Mouse (Mus musculus) bone marrow, adult 2 months (tissue): ENCODE data around the gene Nprl3.
A peak's percentile ranks its signal among the peaks of the same experiment; 100 is the strongest.
"Not testable (repeated sequence)": the region's sequence is repeated elsewhere in the genome, so short reads cannot be mapped to it uniquely, and the experiment has no call there.

ENCODE experiments used
- CTCF ChIP-seq: fragments of 200-500 bp; IDR thresholded peaks from 2 replicates; pipeline ENCODE4 v1.5.1; 2011; ENCODE audit warnings: low read length, control low read depth; ENCODE audit not compliant: control insufficient read depth, insufficient read depth
- POLR2A ChIP-seq: fragments of 200-500 bp; IDR thresholded peaks from 2 replicates; pipeline ENCODE4 v1.6.1; 2011; ENCODE audit warnings: low read depth, mild to moderate bottlenecking, control low read depth, low read length, borderline replicate concordance; ENCODE audit not compliant: control insufficient read depth

DNA sequence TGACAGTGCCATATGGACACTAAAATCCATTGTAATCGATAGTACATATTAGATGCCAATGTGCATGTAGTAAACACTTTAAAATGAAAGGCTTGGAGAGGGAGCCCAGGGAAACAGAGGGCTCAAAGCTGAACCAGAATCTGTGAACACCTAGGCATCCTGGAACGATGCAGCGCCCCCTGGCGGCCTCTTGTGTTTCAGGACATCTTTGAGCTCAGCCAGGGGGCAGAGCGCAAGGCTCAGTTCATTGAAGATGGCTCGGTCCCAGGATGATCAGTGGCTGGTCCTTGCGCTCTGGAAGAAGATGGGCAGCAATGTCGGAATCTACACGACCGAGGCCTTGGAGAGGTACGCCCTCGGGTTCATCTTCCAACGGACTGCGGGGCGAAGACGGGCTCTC lies 32.4 kb upstream of the Nprl3 start, which contains the start of gene Hbq1a:
- not testable (repeated sequence) for TF ChIP-seq POLR2A
- TF ChIP-seq CTCF: peak; percentile 56
